Mouse (Mus musculus): Measurements from ENCODE around the gene Fam53b. TPM values are rescaled to one million over a fixed set of nuclear protein-coding genes. Genes with fewer than 3 reads are reported as not detected.
A peak's percentile ranks its signal among the peaks of the same experiment; 100 is the strongest.

Gene Fam53b
- polyA plus RNA-seq, 1 experiment from 2014 or later, result 25.5 TPM

DNA sequence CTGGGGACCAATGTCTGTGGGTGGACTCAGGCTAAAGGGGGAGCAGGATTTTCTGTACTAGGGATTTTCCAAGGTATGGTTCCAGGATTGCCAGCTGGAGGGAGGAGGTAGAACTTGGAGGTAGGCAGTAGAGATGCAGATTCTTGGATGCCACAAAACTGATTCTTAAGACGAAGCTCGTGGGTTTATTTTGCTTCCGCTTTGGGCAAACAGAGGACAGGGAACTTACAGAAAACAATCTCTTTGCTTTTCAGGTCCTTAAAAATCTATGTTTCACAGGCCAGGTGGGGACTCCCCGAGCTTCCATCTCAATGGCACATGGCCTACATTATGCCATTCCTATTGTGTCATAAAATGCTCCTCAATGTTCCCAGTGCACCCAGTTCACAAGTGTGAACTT, 49.4 kb downstream of the Fam53b start:
- 91% methylated on average over 4 of the region's 4 CpGs for WGBS (ENCODE audit: insufficient replicate concordance)
- ATAC-seq (ENCODE audit: insufficient read depth), result no peak
- no peaks in the 10 kb centered on the region for H3K27me3 ChIP-seq
- H3K9me3 ChIP-seq (replicated peaks), result no peaks in the 10 kb centered on the region
- H3K4me1 ChIP-seq (replicated peaks), result peaks cover 79% of the 10 kb centered on the region
- no peak overlapping the region for H3K4me3 ChIP-seq (replicated peaks)
- H3K9ac ChIP-seq, result no peak overlapping the region
- peaks cover 91% of the 10 kb centered on the region for H3K36me3 ChIP-seq (replicated peaks)
- H3K4me2 ChIP-seq, result no peak overlapping the region
- peak overlapping the region; percentile 98 for H3K27ac ChIP-seq (replicated peaks)

DNA sequence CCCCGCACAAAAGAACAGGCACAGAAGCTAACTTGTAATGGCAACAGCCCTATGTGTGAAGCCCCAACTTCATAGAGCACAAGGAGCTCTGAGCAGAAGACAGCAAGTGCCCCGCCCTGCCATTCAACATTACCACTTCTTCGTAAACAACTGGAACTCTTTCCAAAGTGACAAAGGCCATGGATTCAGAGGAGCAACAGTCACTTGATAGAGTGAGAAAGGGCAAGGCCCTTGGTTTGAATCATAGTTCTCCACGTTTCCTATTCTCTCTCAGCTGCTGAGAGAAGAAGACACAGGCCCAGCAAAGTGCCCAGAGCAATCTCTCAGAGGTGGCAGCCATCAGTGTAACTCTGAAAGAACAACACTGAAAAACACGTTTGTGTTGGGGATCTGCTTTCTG, 49.8 kb downstream of the Fam53b start:
- WGBS (ENCODE audit: insufficient replicate concordance), result 84% methylated on average over 5 of the region's 5 CpGs
- Histone ChIP-seq H3K27ac (replicated peaks) (peak overlapping the region; percentile 98; the same call in 1 of the 2 replicates), H3K4me3 (replicated peaks) (no peak overlapping the region), H3K36me3 (replicated peaks) (peaks cover 91% of the 10 kb centered on the region), H3K4me2 (no peak overlapping the region), H3K27me3 (no peaks in the 10 kb centered on the region), H3K4me1 (replicated peaks) (peaks cover 75% of the 10 kb centered on the region), H3K9ac (no peak overlapping the region), H3K9me3 (replicated peaks) (no peaks in the 10 kb centered on the region)
- ATAC-seq (ENCODE audit: insufficient read depth), result no peak

- H3K4me3 ChIP-seq (replicated peaks), result no peak overlapping the region
- H3K9ac ChIP-seq, result no peak overlapping the region
- H3K27me3 ChIP-seq, result no peaks in the 10 kb centered on the region
- H3K36me3 ChIP-seq (replicated peaks), result peaks cover 91% of the 10 kb centered on the region
- peaks cover 70% of the 10 kb centered on the region for H3K4me1 ChIP-seq (replicated peaks)
- H3K4me2 ChIP-seq, result no peak overlapping the region
- ATAC-seq (ENCODE audit: insufficient read depth), result no peak
- H3K27ac ChIP-seq (replicated peaks), result peak overlapping the region; percentile 45
- 85% methylated on average over 6 of the region's 6 CpGs for WGBS (ENCODE audit: insufficient replicate concordance)
- H3K9me3 ChIP-seq (replicated peaks), result no peaks in the 10 kb centered on the region
These were observed 50.3 kb downstream of the Fam53b start for GRCm38 (mm10) chr7:132763351-132763750.

GRCm38 (mm10) chr7:132761409-132761808, 52.3 kb downstream of the Fam53b start:
- Histone ChIP-seq H3K4me2 (no peak overlapping the region), H3K4me1 (replicated peaks) (peaks cover 65% of the 10 kb centered on the region), H3K4me3 (replicated peaks) (no peak overlapping the region), H3K9ac (no peak overlapping the region), H3K36me3 (replicated peaks) (peaks cover 93% of the 10 kb centered on the region), H3K27me3 (no peaks in the 10 kb centered on the region), H3K9me3 (replicated peaks) (no peaks in the 10 kb centered on the region), H3K27ac (replicated peaks) (no peak overlapping the region)
- ATAC-seq (ENCODE audit: insufficient read depth), result no peak
- 76% methylated on average over 2 of the region's 2 CpGs for WGBS (ENCODE audit: insufficient replicate concordance)

GRCm38 (mm10) chr7:132760589-132761180, 53.0 kb downstream of the Fam53b start:
- Histone ChIP-seq H3K4me2 (no peak overlapping the region), H3K27me3 (no peaks in the 10 kb centered on the region), H3K36me3 (replicated peaks) (peaks cover 98% of the 10 kb centered on the region), H3K4me1 (replicated peaks) (peaks cover 65% of the 10 kb centered on the region), H3K9me3 (replicated peaks) (no peaks in the 10 kb centered on the region), H3K9ac (no peak overlapping the region), H3K27ac (replicated peaks) (no peak overlapping the region), H3K4me3 (replicated peaks) (no peak overlapping the region)
- no peak for ATAC-seq (ENCODE audit: insufficient read depth)
- WGBS (ENCODE audit: insufficient replicate concordance), result 89% methylated on average over 6 of the region's 6 CpGs

DNA sequence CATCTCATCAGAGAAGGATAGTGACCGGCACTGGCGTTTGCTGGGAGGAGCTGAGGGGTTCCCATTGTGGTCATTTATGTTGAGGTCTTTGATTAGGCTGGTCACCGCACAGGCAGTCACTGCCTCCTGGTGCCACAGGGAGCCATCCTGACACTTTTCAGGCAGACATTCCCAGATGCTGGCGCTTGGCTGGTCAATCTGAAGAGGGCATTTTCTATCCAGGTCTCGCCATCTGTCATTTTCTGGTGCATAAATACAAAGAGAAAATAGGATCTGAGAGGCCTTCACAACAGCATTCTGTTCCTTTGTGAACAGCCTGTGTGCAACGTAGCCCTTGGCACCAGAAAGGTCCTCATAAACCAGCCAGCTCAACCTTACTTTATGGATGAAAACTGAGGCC, 53.8 kb downstream of the Fam53b start:
- H3K36me3 ChIP-seq (replicated peaks), result peaks cover 98% of the 10 kb centered on the region
- no peak overlapping the region for H3K4me3 ChIP-seq (replicated peaks)
- no peak overlapping the region for H3K9ac ChIP-seq
- no peak for ATAC-seq (ENCODE audit: insufficient read depth)
- peaks cover 65% of the 10 kb centered on the region for H3K4me1 ChIP-seq (replicated peaks)
- no peak overlapping the region for H3K27ac ChIP-seq (replicated peaks)
- H3K9me3 ChIP-seq (replicated peaks), result no peaks in the 10 kb centered on the region
- WGBS (ENCODE audit: insufficient replicate concordance), result 93% methylated on average over 6 of the region's 6 CpGs
- no peak overlapping the region for H3K4me2 ChIP-seq
- H3K27me3 ChIP-seq, result no peaks in the 10 kb centered on the region

- 94% methylated on average over 22 of the region's 22 CpGs for WGBS (ENCODE audit: insufficient replicate concordance)
- H3K36me3 ChIP-seq (replicated peaks), result peaks cover 98% of the 10 kb centered on the region
These were observed 54.2 kb downstream of the Fam53b start for GRCm38 (mm10) chr7:132759405-132759891.

GRCm38 (mm10) chr7:132758875-132759274, 54.8 kb downstream of the Fam53b start:
- peaks cover 98% of the 10 kb centered on the region for H3K36me3 ChIP-seq (replicated peaks)

More at GRCm38 (mm10) chr7:132759405-132759891, 54.2 kb downstream of the Fam53b start:
- Histone ChIP-seq H3K27ac (replicated peaks) (no peak overlapping the region), H3K4me2 (no peak overlapping the region), H3K4me1 (replicated peaks) (peaks cover 65% of the 10 kb centered on the region), H3K27me3 (no peaks in the 10 kb centered on the region), H3K4me3 (replicated peaks) (no peak overlapping the region), H3K9me3 (replicated peaks) (no peaks in the 10 kb centered on the region), H3K9ac (no peak overlapping the region)
- no peak for ATAC-seq (ENCODE audit: insufficient read depth)

GRCm38 (mm10) chr7:132756325-132756724, 57.4 kb downstream of the Fam53b start:
- Histone ChIP-seq H3K4me3 (replicated peaks) (no peak overlapping the region), H3K9ac (no peak overlapping the region), H3K27me3 (no peaks in the 10 kb centered on the region), H3K9me3 (replicated peaks) (no peaks in the 10 kb centered on the region), H3K4me1 (replicated peaks) (peaks cover 53% of the 10 kb centered on the region), H3K36me3 (replicated peaks) (peaks cover 98% of the 10 kb centered on the region), H3K4me2 (no peak overlapping the region), H3K27ac (replicated peaks) (no peak overlapping the region)
- 81% methylated on average over 5 of the region's 5 CpGs for WGBS (ENCODE audit: insufficient replicate concordance)
- ATAC-seq (ENCODE audit: insufficient read depth), result 0 out of 2 replicates have a peak, but pooled peaks have one; percentile 8

More at GRCm38 (mm10) chr7:132758875-132759274, 54.8 kb downstream of the Fam53b start:
- Histone ChIP-seq H3K27me3 (no peaks in the 10 kb centered on the region), H3K4me3 (replicated peaks) (no peak overlapping the region), H3K4me1 (replicated peaks) (peaks cover 65% of the 10 kb centered on the region), H3K4me2 (no peak overlapping the region), H3K27ac (replicated peaks) (no peak overlapping the region), H3K9ac (no peak overlapping the region), H3K9me3 (replicated peaks) (no peaks in the 10 kb centered on the region)
- ATAC-seq (ENCODE audit: insufficient read depth), result no peak
- 83% methylated on average over 5 of the region's 5 CpGs for WGBS (ENCODE audit: insufficient replicate concordance)

DNA sequence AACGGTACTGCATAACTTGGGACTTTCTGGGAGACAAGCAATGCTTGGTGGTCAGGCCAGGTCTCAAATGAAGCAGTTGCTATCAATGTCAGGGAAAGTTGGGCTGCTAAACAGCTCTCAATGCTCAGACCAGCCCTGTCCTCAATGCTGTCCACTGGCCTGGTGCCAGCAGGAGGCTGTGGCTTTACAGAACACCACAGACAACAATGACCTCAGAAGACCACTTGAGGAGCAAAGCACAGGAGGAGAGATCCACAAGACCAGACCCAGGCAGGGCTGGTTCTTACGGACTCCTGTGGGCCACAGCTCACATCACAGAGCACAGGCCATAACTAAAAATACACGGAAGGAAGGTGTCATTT, 59.3 kb downstream of the Fam53b start:
- no peak for ATAC-seq (ENCODE audit: insufficient read depth)
- Histone ChIP-seq H3K9ac (no peak overlapping the region), H3K27ac (replicated peaks) (no peak overlapping the region), H3K4me1 (replicated peaks) (peaks cover 53% of the 10 kb centered on the region), H3K27me3 (no peaks in the 10 kb centered on the region), H3K4me3 (replicated peaks) (no peak overlapping the region), H3K4me2 (no peak overlapping the region), H3K9me3 (replicated peaks) (no peaks in the 10 kb centered on the region), H3K36me3 (replicated peaks) (peaks cover 99% of the 10 kb centered on the region)
- 69% methylated on average over 3 of the region's 3 CpGs for WGBS (ENCODE audit: insufficient replicate concordance)

- 59% methylated on average over 4 of the region's 4 CpGs for WGBS (ENCODE audit: insufficient replicate concordance)
- peaks cover 98% of the 10 kb centered on the region for H3K36me3 ChIP-seq (replicated peaks)
- peak; percentile 25; the same call in 1 of the 2 replicates for ATAC-seq (ENCODE audit: insufficient read depth)
These were observed 59.9 kb downstream of the Fam53b start for GRCm38 (mm10) chr7:132753518-132754388.

More at GRCm38 (mm10) chr7:132753518-132754388, 59.9 kb downstream of the Fam53b start:
- H3K27me3 ChIP-seq, result no peaks in the 10 kb centered on the region
- H3K4me3 ChIP-seq (replicated peaks), result no peak overlapping the region
- H3K27ac ChIP-seq (replicated peaks), result no peak overlapping the region
- no peaks in the 10 kb centered on the region for H3K9me3 ChIP-seq (replicated peaks)
- no peak overlapping the region for H3K4me2 ChIP-seq
- no peak overlapping the region for H3K9ac ChIP-seq
- peaks cover 56% of the 10 kb centered on the region for H3K4me1 ChIP-seq (replicated peaks)

Data from liver, embryonic 15.5 days (tissue).